Mouse (Mus musculus): ENCODE results near the gene Dclk2.

Gene Dclk2

DNA sequence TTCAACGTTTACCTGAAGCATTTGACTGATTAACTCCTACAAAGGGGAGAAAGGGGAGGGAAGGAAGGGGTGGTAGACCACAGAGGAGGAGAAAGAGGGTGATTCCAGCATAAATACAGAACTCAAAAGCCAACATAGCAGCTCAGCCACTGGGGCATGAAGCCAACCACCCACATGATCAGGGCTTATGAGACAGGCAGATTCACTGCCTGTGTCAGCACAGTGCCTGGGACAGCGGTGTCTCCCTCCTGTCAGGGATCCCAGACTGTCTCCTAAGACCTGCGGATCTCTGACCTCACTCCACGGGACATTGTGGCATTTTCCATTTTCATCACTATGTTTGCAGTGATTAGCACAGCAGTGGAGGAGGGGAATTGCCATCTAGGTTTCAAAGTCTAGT is 127.4 kb downstream of the Dclk2 start:
- no peak for DNase-seq

DNA sequence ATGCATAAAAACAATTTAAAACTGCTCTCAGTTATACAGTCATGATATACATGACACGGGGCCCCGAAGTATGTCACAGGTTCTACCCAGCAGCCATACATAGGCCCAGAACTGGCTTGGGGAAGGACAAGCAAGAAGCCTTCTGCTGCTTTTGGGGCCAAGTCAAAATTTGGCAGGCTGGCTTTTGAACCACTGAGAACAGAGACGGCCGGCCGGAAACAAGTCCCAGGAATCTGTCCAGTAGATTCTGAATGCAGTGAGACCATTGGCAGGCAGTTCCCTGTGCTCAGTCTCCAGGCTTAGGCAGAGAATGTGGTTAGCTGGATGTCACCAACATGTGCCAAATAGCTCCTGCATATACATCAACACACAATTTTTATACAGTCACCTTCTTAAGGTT is 130.9 kb downstream of the Dclk2 start:
- DNase-seq, result peak; percentile 80

DNA sequence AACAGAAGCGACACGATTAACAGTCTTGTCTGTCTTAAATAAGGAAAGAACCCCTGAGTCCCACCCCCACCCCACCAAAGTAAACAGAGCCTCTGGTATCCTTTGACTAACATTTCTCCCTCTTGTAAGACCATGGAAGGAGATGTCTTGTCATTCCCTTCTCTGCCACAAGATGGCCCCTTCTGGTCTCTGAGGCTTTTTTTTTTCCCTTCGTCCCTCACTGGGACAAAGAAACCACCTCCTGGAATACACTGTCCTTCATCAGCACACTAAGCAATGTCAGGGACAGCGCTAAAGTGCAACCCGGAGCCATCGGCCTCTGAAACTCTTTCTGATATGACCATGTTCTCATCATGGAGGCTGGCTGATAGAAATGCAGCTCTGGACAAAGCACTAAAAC is 131.9 kb downstream of the Dclk2 start:
- peak; percentile 56 for DNase-seq

DNA sequence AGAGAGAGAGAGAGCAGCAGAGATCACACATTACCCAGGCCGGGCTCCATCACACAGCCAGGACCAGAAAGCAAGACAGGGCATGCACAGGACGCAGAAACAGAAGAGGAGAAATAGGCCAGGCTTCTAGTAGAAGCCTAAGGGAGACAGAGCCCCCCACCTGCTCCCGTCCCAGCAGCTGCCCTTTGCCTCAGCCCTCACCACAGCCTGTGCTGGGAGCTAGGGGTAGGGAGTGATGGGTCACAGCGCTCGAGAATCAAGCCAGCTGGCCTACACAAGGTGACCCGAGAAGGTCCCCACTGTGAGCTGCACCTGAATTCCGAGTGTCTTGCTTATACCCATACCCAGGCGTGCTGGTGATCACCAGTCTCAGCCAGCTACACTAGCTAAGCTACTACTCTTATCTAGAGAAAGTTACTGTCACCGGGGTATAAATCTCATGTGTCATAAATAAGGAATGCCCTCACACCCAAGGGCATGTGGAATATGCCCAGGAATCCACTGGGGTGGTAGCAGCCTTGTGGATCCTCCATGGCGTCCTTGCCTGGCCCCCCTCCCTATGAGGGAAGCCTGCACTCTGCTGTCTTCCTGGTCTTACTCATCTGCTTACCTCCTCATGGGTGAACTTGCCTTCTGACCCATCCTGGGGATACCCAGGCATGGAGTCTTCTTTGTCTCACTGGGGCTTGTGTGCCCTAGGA is 133.1 kb downstream of the Dclk2 start:
- DNase-seq, result no peak

DNA sequence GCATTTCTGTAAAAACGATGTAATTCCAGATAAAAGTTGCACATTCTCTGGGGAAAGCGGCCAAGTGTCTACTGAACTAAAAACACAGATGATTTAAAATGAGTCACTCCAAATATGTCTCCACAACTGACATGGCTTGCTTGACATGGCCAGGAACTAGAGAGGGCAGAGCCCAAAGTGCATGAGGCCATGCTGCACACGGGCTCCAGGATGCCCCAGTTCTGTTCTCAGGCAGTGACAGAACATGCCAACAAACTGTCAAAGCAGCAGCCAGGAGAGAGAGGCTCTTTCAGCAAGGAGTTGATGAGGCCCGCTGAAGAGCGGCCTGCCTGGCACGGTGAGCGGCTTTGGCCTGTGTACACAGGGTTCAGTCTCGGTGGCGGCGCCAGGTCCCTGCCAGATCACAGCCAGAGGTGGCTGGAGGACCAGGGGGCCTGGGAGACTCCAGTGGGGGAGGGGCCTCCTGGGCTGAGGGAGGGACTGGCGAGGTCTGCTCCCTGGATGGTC is 133.8 kb downstream of the Dclk2 start:
- DNase-seq, result peak; percentile 88

DNA sequence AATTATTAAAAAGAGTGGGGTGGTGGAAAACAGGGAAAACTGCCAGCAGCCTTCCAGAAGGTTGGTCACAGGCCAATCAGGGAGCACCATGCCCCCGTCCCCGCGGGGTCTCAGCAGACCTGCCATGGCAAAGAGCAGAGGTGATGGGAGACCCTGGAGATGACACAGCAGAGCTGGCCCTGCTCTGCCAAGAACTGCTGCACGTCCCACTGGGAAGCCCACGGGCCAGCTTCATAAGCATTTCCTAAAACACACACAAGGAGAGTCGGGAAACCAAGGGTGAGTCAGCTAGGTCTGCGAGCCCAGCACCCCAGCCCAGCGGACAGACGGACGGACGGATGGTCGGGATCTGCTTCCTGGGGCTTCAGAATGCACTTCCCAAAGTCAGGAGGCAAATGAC is 134.4 kb downstream of the Dclk2 start:
- peak; percentile 43 for DNase-seq

DNA sequence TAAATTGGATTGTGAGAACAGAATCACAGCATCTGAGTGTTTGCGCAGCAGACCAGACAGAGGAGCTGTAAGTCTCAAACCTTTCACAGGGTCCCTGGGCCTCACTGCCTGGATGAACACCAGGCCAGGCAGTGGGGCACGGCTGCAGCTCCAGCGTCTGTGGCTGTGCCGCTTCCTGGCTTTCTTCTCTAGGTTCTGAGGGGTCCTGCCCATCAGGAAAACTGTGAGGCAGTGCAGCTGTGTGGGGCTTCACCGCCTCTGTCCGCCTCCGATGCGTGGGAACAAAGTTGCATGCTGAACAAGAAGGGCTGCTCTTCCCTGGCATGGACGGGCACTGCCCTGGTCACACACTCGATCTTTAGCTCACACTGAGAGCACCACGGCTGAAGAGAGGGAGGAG is 135.7 kb downstream of the Dclk2 start:
- no peak for DNase-seq

DNA sequence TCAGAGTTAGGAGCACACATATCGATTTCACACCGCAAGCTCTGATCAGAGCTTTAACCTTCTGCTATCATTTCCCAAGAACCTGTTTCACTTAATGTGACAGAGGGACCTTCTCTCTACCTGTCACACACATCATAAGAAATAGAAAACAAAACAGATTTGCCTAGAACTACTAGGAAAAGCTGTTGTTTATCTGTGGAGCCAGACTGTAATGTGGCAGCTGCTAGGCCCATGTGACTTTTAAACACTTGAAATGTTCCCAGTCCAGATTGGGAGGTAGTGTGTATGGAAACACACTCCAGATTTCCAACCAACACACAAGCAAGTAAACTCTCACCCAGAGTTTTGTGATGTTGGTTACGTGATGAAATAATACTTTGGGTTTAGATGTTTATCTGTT is 136.6 kb downstream of the Dclk2 start:
- no peak for DNase-seq

DNA sequence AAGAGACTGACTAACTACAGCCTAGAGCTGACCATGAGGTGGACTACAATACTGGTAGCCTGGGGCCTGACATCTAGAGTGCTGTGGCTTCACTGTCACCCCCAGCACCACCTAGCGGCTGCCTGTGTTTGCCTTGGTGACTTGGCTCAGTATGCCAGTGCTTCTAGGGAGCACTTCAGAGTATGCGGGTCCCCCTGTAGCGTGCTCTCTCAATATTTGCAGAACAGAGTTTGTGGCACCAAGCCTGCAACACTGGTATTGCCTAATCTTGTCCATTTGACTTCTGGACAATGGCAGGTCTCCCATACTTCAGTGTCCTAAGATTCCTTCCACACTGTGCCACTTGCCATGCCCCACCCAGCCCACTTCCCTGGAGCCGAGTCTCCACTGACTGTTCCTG is 140.9 kb downstream of the Dclk2 start:
- DNase-seq, result no peak

DNA sequence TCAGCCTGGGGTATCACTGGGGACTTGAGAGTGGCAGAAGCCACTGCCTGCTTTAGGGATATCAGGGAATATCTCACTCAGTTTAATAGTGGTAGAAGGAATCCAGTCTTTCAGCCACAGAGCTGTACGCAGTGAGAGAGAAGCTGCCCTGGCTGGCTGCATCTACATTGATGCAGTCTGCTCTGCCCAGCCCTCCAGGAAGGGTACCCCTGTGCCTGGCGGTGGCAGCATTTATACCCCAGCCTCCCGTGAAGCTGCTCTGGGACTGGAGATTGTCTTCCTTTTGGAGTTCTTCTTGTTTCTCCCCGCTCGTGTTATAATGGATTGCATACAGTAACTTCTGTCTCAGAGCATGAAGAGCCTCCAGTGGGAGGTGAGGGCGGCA is 145.2 kb downstream of the Dclk2 start:
- no peak for DNase-seq

DNA sequence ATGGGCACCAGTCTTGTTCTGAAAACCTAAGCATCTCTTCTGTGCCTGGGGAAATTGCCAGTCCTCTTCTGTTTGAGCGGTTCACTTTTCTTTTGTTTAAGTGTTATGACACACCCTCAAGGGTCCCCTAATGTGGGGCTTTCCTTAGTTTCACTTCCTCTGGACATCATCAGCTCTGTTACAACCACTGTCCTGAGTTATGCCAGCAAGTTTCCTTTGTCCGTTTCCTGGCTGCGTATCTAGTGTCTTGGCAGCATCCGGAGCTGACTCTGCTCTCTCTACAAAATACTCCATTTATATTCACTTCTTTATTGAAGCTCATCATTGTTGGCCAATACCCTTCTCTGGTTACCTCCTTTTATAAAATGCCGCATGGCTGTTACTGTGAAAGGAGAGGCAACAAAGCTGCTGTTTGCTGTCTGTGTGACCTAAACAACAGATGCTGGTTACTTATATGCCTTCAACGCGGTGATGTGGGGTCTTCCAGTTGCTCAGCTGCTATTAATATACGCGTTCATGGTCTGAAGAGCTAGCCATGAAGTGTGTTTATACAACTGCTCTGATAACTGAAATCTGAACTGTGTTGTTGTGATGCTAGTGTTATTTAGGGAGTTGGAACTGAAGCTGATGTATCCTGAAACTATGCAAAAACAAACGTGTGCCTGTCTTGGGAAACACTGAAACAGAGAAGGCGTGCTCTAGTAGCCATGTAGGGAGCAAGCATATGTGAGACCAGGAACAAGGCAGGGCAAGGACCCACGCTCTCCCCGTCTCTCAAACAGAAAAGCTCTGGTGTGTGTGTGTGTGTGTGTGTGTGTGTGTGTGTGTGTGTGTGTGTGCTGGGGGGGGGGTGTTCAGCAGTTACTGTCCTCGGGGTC is 145.8 kb downstream of the Dclk2 start:
- no peak for DNase-seq

DNA sequence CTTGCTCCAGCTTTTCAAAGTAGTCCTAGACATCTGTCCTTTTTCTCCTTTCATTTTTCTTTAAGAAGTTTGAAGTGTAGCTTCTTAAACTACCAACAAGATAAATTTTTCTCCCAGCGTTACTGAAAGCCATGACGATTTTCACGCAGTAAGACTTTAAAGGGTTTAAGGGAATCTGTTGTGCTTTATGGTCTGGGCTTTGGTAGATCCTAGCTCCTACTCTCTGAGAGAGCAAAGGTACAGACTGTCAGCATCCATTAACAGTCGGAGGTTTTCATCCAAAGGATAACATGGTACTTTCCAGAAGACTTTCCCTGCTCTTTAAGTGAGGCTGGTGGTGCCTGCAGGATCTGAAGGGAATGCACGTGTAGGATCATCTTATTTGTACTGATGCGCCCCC is 151.7 kb downstream of the Dclk2 start:
- DNase-seq, result no peak

DNA sequence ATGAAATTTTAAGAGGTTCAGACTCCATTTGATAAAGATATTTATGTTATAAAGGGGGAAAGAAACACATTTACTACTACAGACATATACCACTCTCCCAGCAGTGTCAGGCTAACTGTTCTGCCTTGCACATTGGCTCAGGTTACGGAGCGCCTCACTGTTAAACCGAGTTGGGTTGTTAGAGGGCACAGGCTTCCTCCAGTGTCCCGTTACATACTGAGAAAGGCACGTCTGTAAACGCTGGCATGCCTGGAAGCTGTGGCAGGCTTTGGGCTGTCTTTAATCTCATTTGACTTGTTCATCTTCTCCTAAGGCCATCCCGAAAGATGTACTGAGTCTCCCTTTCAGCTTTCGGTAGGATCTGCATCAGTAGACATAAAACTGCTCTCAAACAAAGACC is 152.1 kb downstream of the Dclk2 start:
- DNase-seq, result no peak

DNA sequence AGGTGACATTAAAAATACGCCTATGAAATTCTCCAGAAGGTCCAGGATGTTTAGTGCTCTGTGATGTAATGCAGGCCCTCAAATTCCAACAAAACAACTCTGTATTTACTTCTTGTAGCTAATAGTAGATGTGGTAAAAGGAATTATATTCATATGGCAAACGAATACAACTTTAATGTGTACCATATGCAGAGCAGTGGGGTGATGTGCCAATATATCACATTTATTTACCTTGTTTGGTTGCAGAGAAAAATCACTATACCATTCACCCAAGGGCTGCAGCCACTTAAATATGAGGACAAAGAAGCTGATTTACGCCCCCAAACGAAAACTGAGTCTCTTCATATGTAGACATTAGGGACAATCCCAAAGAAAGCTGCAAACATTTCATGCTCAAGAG is 158.2 kb downstream of the Dclk2 start:
- no peak for DNase-seq

DNA sequence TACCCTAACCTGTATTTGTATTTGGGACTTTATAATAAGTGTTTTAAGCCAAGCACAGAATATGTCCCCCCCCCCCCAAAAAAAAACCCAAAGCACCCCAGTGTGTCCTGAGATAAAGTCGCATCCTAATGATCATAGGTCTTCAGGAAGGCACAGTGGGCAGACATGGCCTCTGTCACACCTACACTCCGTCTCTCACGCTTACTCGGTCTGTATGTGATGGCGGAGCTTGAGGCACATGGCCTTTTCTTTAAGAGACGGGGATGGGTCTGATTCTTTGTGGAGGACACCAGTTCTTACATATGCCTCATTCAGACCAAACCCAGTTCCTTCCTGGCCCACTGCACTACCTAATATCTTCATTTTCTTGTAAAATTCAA is 158.6 kb downstream of the Dclk2 start:
- DNase-seq, result no peak

DNA sequence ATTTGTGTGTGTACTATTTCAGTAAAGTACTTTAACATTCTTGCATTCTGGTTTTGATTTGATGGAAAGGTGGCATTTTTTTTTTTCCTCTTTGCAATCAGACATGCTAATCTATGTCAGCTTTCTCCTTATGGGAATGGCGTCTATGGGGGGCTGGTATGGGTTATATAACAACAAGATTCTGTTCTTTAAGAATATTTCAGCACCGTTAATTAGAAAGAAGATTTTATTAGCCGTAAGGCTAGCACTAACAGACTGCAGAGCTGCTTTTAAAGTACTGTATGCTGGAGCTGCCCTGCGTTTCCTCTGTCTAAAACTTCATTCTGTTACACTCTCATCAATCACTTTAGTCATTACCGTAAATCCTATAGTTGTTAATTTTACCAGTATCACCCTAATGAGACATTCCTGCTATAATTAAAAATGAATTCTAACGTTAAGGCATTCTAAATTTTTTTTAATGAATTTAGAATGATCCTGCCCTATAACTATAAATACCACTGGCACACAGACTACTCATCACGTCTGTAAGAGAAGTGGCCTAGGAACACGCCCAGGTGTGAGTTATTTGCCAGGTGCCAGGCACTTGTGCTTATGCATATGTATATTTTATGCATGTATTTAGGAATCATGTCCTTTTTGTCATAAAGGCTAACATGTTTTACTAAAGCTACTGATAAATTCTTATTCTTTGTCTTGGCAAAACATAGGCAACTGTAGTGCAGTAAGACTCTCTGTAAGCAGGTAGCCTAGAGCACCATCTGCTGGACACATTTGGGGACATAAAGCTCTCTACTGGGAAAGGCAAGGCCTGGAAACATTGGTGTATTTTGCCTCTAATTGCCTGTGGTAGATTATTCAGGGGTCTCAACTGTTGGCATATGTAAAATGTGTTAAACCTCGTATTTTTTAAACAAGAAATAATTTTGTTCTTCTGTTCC is 159.3 kb downstream of the Dclk2 start:
- peak; percentile 51 for DNase-seq

DNA sequence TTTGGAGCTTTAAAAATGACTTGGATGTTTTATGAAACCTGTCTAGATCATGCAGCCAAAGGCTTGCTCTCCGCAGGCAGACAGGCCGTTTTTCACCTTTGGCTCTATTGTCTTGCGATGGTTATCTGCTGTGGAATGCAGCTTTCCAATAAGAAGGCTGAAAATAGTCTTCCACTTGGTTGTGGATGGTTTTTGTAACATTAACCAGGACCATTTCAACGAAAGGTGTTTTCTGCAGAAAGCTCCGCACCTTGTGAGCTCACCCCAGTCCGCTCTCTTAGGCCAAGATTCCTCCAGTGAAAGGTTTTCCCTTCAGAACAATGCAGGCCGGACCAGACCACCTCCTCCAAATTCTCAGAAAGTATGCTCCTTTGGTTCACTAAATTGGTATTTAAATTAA is 160.2 kb downstream of the Dclk2 start:
- no peak for DNase-seq

DNA sequence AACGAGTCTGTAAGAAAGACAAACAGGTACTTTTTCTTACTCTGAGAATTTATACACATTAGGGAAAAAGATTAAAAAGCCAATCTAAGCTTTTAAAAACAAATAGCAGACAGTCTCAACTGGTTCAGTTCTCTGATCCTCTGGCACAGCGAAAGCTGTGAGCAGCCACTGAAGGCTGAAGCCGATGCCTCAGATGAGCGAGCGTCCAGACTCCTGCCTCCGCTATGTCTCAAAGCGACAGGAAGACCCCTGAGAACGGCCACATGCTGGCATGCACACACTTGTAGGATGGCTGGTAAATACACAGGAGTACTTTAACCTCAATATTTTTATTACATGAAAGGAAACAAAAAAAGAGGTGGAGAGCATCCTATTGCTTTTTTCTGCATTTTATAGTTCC is 160.8 kb downstream of the Dclk2 start:
- no peak for DNase-seq

DNA sequence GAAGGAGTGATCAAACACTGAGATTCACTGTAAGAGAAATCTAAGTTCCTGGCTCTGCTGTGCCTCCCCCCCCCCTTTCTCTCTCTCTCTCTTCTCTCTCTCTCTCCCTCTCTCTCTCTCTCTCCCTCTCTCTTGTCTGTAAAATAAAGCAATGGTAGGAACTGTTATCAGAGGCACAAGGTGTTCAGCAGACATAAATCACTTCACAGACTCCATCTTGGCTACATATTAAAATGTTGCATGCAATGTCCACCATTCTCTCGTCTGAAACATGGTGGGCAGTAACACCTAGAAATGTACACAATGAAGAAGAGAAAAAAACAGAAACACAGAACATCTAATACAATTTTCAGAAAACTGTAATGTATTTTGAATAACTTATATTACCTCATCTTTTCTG is 161.3 kb downstream of the Dclk2 start:
- DNase-seq, result no peak

DNA sequence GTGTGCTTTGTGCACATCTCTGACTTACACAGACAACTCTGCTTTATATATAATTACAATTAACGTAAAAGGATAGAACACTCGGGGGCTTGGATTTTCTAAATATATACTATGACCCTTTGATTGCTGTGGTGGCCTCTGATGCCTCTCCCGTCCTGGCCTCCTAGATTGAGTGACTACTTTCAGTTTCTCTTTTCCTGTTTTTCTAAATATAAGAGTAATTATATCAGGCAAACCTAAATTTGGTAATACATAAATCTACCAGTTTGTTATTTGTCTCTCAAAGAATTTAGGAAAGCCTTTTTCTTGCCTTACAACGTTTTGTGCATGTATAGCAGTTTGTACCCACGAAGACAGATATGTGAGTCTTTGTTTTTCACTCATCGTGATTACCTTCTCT is 161.9 kb downstream of the Dclk2 start:
- no peak for DNase-seq

DNA sequence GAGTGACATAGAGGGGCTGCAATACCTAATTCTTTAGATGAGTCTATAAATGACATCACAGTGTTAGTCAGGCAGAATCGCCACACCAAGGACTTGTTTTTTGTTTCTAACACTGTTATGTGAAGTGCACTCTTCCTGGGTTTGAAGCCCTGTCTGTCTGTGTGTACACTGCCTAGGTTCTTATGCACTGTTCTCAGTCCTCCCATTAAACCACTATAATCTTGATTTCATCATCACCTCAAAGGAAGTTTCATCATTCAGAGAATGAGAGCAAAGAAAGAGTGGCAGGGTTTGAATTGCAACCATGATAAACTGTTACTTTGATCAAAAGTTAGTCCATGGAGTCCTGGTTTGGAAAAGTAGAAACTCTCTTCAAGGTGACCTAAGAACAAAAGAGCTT is 164.1 kb downstream of the Dclk2 start:
- DNase-seq, result no peak

DNA sequence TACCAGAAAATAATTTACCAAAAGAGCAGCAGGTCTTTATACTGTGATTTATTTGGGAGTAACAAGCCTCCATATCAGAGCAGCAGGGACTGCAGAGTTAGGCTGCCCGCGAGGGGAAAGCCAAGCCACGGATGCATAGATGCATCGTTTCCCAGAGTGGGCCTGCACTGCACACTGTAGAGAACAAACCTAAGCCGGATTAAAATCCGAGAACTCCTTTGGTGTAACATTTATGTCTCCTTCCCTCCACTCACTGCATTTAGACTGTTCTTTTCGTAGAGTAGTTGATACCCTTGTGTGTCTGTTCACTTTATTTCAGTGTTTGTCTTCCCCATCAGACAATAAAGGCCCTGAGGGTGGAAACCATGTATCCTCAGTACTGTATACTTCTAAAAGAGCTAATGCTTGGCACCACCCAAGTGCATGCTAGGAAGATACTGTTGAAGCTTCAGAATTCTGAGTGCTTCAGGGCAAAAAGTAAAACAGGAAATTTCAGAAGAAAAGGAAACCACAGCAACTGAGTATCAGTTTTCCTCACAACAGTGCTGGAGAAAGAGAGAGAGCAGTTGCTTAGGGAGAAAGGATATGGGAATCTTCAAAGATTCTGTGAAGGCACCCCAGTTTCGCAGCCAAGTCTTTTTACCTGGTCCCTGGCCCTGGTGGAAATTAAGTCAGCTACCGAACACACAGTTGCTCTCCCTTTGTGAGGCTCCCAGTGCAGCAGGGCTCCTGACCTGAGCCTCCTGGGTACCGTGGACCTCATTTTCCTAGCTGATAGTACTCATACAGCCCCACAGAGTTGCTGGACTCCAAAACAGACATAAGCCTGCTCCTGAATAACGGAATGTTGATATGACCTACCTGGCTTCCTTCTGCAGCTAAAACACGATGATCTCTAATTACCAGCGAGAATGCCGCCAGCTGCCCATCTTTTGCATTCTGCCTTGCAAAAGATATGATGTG is 165.8 kb downstream of the Dclk2 start:
- no peak for DNase-seq
